Mouse (Mus musculus): ENCODE results near the gene Hoxd4. TPM values are rescaled to one million over a fixed set of nuclear protein-coding genes. Genes with fewer than 3 reads are reported as not detected.

Hoxd4 gene
- polyA plus RNA-seq, 2 experiments = 0.63 to 14.7 TPM

DNA sequence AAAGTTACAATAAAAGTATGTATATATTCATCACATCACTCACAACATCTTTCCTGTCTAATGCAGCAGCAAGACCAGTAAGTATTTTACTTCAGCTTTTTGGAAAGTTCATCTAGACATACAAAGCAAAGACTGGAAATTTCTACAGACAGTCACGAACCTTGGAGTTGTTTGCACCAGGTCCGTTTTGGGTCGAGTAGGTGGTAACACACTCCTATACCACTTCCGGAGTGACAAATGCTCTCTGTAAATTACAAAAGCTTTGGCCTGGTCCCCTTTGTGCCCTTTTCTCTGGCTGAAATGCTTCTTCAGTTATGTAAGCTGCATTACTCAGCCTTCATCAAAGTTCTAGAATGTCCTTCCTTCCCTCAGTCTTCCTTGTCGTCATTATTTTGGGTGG is 42.0 kb downstream of the Hoxd4 start:
- Histone ChIP-seq H3K4me3 (replicated peaks; ENCODE audit: low read length) (no peak overlapping the region), H3K27me3 (ENCODE audit: control insufficient read depth, insufficient read depth, low read length) (peaks cover 70% of the 10 kb centered on the region), H3K9ac (ENCODE audit: low read depth, low read length, severe bottlenecking) (no peak overlapping the region), H3K4me1 (ENCODE audit: control insufficient read depth, insufficient read depth, low read length) (peaks cover 15% of the 10 kb centered on the region), H3K9me3 (ENCODE audit: control insufficient read depth, low read length) (no peaks in the 10 kb centered on the region), H3K27ac (replicated peaks; ENCODE audit: low read depth, low read length) (no peak overlapping the region), H3K4me2 (replicated peaks; ENCODE audit: low read depth, low read length, severe bottlenecking) (no peak overlapping the region), H3K36me3 (ENCODE audit: control insufficient read depth, insufficient read depth, low read length) (no peaks in the 10 kb centered on the region)
- no peak for TF ChIP-seq POLR2A (IDR thresholded peaks at IDR 0.05; ENCODE audit: borderline replicate concordance, extremely low read depth, insufficient read depth, insufficient read length)
- 37% methylated on average over 5 of the region's 5 CpGs for WGBS
- ATAC-seq (ENCODE audit: low FRiP score, low read depth) (no peak), DNase-seq (ENCODE audit: low spot score) (no peak)

DNA sequence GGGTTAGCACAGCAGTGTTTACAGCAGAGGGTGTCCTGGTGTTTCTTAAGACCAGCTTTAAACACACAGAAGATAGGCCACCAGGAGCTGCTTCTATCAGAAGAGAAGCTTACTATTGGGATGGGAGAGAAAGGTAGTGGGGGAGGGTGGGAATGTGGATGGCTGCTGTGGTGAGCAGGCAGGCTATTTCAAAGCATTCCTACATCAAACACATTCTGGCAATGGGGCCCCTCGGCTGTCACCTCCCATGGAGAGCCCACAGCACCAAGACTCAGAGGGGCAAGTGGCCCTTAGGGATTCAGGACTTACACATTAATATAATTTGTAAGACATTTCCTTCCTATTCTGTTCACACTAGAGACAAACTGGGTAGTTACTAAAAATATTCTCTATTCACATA is 48.4 kb downstream of the Hoxd4 start:
- TF ChIP-seq POLR2A (IDR thresholded peaks at IDR 0.05; ENCODE audit: borderline replicate concordance, extremely low read depth, insufficient read depth, insufficient read length) = no peak
- DNase-seq (ENCODE audit: low spot score) = no peak
- Histone ChIP-seq H3K27me3 (ENCODE audit: control insufficient read depth, insufficient read depth, low read length) (peaks cover 65% of the 10 kb centered on the region), H3K4me1 (ENCODE audit: control insufficient read depth, insufficient read depth, low read length) (peaks cover 12% of the 10 kb centered on the region), H3K9ac (ENCODE audit: low read depth, low read length, severe bottlenecking) (no peak overlapping the region), H3K36me3 (ENCODE audit: control insufficient read depth, insufficient read depth, low read length) (no peaks in the 10 kb centered on the region), H3K4me3 (replicated peaks; ENCODE audit: low read length) (no peak overlapping the region), H3K27ac (replicated peaks; ENCODE audit: low read depth, low read length) (no peak overlapping the region), H3K4me2 (replicated peaks; ENCODE audit: low read depth, low read length, severe bottlenecking) (no peak overlapping the region), H3K9me3 (ENCODE audit: control insufficient read depth, low read length) (no peaks in the 10 kb centered on the region)
- WGBS = 0% methylated on average over 1 of the region's 1 CpGs
- ATAC-seq (ENCODE audit: low FRiP score, low read depth) = no peak

DNA sequence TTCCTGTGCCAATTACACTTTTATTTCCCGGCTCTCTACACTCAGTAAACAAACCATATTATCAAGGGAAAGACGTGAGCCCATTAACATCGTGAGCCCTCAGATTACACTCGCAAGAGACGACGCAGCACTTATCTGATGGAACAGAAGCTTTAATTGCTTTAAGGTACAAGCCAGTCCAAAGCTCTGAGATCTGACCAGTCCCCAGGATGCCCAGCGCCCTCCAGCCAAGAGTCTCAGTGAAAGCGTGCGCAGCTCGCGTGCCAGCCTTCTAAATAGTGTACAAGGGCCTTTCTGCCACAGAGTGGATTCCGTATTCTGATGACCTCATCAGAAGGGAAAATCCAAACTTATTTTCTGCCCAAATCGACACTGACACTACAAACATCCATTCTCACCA is 50.2 kb downstream of the Hoxd4 start:
- 3% methylated on average over 13 of the region's 13 CpGs for whole genome bisulfite sequencing
- peaks cover 72% of the 10 kb centered on the region for H3K27me3 ChIP-seq (ENCODE audit: control insufficient read depth, insufficient read depth, low read length)
- ATAC-seq (ENCODE audit: low FRiP score, low read depth) (no peak), DNase-seq (ENCODE audit: low spot score) (no peak)
- H3K9ac ChIP-seq (ENCODE audit: low read depth, low read length, severe bottlenecking) = no peak overlapping the region
- H3K9me3 ChIP-seq (ENCODE audit: control insufficient read depth, low read length) = no peaks in the 10 kb centered on the region
- H3K4me2 ChIP-seq (replicated peaks; ENCODE audit: low read depth, low read length, severe bottlenecking) = no peak overlapping the region
- no peak for TF ChIP-seq POLR2A (IDR thresholded peaks at IDR 0.05; ENCODE audit: borderline replicate concordance, extremely low read depth, insufficient read depth, insufficient read length)
- no peak overlapping the region for H3K27ac ChIP-seq (replicated peaks; ENCODE audit: low read depth, low read length)
- H3K36me3 ChIP-seq (ENCODE audit: control insufficient read depth, insufficient read depth, low read length) = no peaks in the 10 kb centered on the region
- H3K4me1 ChIP-seq (ENCODE audit: control insufficient read depth, insufficient read depth, low read length) = peaks cover 12% of the 10 kb centered on the region
- no peak overlapping the region for H3K4me3 ChIP-seq (replicated peaks; ENCODE audit: low read length)

DNA sequence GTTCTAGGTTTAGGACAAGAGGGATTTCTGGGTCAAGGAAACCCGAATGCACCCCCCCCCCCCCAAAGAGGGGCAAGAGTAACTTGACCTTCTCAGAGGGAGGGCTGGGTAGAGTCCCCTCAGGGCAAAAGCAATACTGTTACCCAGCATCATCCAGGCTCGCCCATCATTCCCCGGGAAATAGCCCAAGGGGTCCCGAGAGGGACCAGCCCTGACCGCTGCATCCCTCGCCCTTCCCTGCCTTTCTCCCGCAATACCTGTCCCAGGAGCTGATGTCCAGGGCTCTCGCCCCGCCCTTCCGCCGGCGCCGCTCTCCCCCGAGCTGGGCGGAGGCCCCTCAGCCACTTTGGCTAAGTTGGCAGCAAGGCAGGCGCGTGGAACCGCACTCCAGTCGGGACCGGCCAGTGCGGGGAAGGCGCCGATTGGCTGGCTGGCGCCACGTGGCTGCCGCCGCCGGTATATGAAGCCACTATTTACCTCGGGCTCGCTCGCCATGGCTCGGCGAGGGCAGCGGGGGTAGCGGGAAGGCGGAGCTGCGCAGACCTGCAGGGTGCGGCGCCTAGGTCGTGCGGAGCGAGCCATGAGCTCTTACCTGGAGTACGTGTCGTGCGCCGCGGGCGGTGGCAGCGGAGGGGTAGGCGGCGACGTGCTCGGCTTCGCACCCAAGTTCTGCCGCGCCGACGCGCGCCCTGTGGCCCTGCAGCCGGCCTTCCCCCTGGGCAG is 51.0 kb downstream of the Hoxd4 start, which contains the start of gene Hoxd1:
TSS of gene Hoxd1 (plus strand) at position 459 of the 723 bp plus-strand sequence.
- DNase-seq (ENCODE audit: low spot score) (peak; percentile 55), ATAC-seq (ENCODE audit: low FRiP score, low read depth) (peak; percentile 75)

DNA sequence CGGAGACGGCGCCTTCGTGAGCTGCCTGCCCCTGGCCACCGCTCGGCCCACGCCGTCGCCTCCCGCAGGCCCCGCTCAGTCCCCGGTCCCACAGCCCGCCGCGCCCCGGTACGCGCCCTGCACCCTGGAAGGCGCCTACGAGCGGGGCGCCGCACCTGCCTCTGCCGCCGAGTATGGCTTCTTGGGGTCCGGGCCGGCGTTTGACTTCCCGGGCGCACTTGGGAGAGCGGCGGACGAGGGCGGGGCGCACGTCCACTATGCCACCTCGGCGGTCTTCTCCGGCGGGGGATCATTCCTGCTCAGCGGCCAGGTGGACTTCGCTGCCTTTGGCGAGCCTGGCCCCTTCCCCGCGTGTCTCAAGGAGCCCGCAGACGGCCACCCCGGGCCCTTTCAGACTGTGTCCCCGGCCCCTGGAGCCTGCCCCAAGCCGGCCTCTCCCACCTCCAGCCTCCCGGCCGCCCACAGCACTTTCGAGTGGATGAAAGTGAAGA is 51.6 kb downstream of the Hoxd4 start:
- no peaks in the 10 kb centered on the region for H3K9me3 ChIP-seq (ENCODE audit: control insufficient read depth, low read length)
- DNase-seq (ENCODE audit: low spot score) (no peak), ATAC-seq (ENCODE audit: low FRiP score, low read depth) (no peak)
- peaks cover 64% of the 10 kb centered on the region for H3K27me3 ChIP-seq (ENCODE audit: control insufficient read depth, insufficient read depth, low read length)
- WGBS = 0% methylated on average over 14 of the region's 53 CpGs
- H3K9ac ChIP-seq (ENCODE audit: low read depth, low read length, severe bottlenecking) = peak overlapping the region; percentile 43; the same call in 1 of the 2 replicates
- TF ChIP-seq POLR2A (IDR thresholded peaks at IDR 0.05; ENCODE audit: borderline replicate concordance, extremely low read depth, insufficient read depth, insufficient read length) = no peak
- peak overlapping the region; percentile 52 for H3K4me3 ChIP-seq (replicated peaks; ENCODE audit: low read length)
- H3K4me2 ChIP-seq (replicated peaks; ENCODE audit: low read depth, low read length, severe bottlenecking) = peak overlapping the region; percentile 94
- no peak overlapping the region for H3K27ac ChIP-seq (replicated peaks; ENCODE audit: low read depth, low read length)
- H3K4me1 ChIP-seq (ENCODE audit: control insufficient read depth, insufficient read depth, low read length) = peaks cover 12% of the 10 kb centered on the region
- no peaks in the 10 kb centered on the region for H3K36me3 ChIP-seq (ENCODE audit: control insufficient read depth, insufficient read depth, low read length)

More for the DNA sequence above, 51.0 kb downstream of the Hoxd4 start, which contains the start of gene Hoxd1:
- Histone ChIP-seq H3K27ac (replicated peaks; ENCODE audit: low read depth, low read length) (no peak within 1 kb of the TSS), H3K4me3 (replicated peaks; ENCODE audit: low read length) (peak within 1 kb of the TSS; percentile 52), H3K36me3 (ENCODE audit: control insufficient read depth, insufficient read depth, low read length) (no peaks in the 10 kb centered on the region), H3K9ac (ENCODE audit: low read depth, low read length, severe bottlenecking) (peak within 1 kb of the TSS; percentile 43; the same call in 1 of the 2 replicates), H3K4me2 (replicated peaks; ENCODE audit: low read depth, low read length, severe bottlenecking) (peak within 1 kb of the TSS; percentile 94), H3K4me1 (ENCODE audit: control insufficient read depth, insufficient read depth, low read length) (peaks cover 12% of the 10 kb centered on the region), H3K9me3 (ENCODE audit: control insufficient read depth, low read length) (no peaks in the 10 kb centered on the region), H3K27me3 (ENCODE audit: control insufficient read depth, insufficient read depth, low read length) (peaks cover 70% of the 10 kb centered on the region)
- 0% methylated on average over 42 of the region's 61 CpGs for WGBS
- no peak for TF ChIP-seq POLR2A (IDR thresholded peaks at IDR 0.05; ENCODE audit: borderline replicate concordance, extremely low read depth, insufficient read depth, insufficient read length)

Data from limb, embryonic 14.5 days (tissue).